Mouse (Mus musculus) cerebellum, postnatal 4 days (tissue): Measurements from ENCODE around the gene Cnnm3.

Experiments used
- DNase-seq, 2 experiments: peaks; one replicate each; pipeline ENCODE4 v3.0.0; 2022; ENCODE audit warnings: low spot score in 2 of 2, mixed read lengths in 1 of 2

The Cnnm3 gene

GRCm38 (mm10) chr1:36575347-36575746 is 63.7 kb downstream of the Cnnm3 start:
- DNase-seq = no peak

GRCm38 (mm10) chr1:36576991-36577675 is 65.5 kb downstream of the Cnnm3 start:
- DNase-seq = no peak
